Mouse (Mus musculus) midbrain, embryonic 12.5 days (tissue): ENCODE results near the gene Nkain2. TPM values are rescaled to one million over a fixed set of nuclear protein-coding genes. Genes with fewer than 3 reads are reported as not detected.
A peak's percentile ranks its signal among the peaks of the same experiment; 100 is the strongest.
"Not testable (repeated sequence)": the region's sequence is repeated elsewhere in the genome, so short reads cannot be mapped to it uniquely, and the experiment has no call there.

Experiments
- ATAC-seq: fragments of 200-750 bp; cut with Nextera tagmentation; 2 replicates; pipeline ENCODE4 v1.8.0; 2017; ENCODE audit warnings: low read depth, moderate TSS enrichment, moderate library complexity; ENCODE audit not compliant: low FRiP score
- H3K27ac ChIP-seq: fragments of 300-500 bp; sonication (generic); replicated peaks from 2 replicates; pipeline ENCODE4 v1.5.1; 2016; ENCODE audit warnings: mild to moderate bottlenecking
- H3K27me3 ChIP-seq: fragments of 300-500 bp; sonication (generic); 2 replicates; pipeline ENCODE4 v1.6.1; 2016; ENCODE audit warnings: mild to moderate bottlenecking
- H3K36me3 ChIP-seq: fragments of 300-500 bp; sonication (generic); 2 replicates; pipeline ENCODE4 v1.6.1; 2016
- H3K4me1 ChIP-seq: fragments of 300-500 bp; sonication (generic); 2 replicates; pipeline ENCODE4 v1.6.1; 2016
- H3K4me2 ChIP-seq: fragments of 300-500 bp; sonication (generic); replicated peaks from 2 replicates; pipeline ENCODE4 v1.6.1; 2016; ENCODE audit warnings: mild to moderate bottlenecking, moderate library complexity
- H3K4me3 ChIP-seq: fragments of 300-500 bp; sonication (generic); 2 replicates; pipeline ENCODE4 v1.5.1; 2016; ENCODE audit warnings: mild to moderate bottlenecking
- H3K9ac ChIP-seq: fragments of 300-500 bp; sonication (generic); replicated peaks from 2 replicates; pipeline ENCODE4 v1.6.1; 2016; ENCODE audit warnings: mild to moderate bottlenecking, moderate library complexity
- H3K9me3 ChIP-seq: fragments of 300-500 bp; sonication (generic); 2 replicates; pipeline ENCODE4 v1.6.1; 2016; ENCODE audit warnings: mild to moderate bottlenecking
- WGBS: fragments of 180-500 bp; shearing (Covaris S2); methylation state at CpG from one replicate; pipeline ENCODE4 v1.1.7; 2016; 5-methylcytosine and 5-hydroxymethylcytosine counted together
- polyA plus RNA-seq: library from polyadenylated mRNA; unstranded; fragments of >200 nt; fragmentation: Nextera tagmentation; extraction: Ambion mirVana; gene quantifications from 2 replicates; pipeline ENCODE4 v1.2.1, GENCODE M21; 2016

Gene Nkain2
- polyA plus RNA-seq, 1 experiment from 2014 or later: 3.3 TPM

DNA sequence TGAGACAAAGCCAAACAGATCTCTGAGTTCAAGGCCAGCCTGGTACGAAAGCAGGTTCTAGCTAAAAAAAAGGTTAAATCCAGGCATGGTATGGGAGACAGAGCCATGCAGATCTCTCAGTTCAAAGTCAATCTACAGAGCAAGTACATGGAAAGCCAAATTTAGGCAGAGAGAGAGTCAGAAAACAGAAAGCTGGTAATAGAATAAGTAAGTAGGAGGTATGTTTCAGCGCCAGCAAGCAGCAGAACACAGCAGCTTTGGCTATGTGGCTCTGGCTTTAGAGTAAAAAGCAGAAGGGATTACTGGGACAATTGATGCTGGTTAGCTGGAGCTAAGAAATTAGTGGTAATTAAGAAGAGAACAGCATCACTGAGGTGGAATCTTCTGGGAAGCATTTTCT is 151.3 kb downstream of the Nkain2 start:
- no peaks in the 10 kb centered on the region for H3K36me3 ChIP-seq
- H3K4me3 ChIP-seq: no peak overlapping the region
- no peaks in the 10 kb centered on the region for H3K27me3 ChIP-seq
- H3K9ac ChIP-seq: no peak overlapping the region
- 87% methylated on average over 2 of the region's 2 CpGs for WGBS
- no peak overlapping the region for H3K4me2 ChIP-seq
- no peak overlapping the region for H3K27ac ChIP-seq
- ATAC-seq: no peak
- H3K4me1 ChIP-seq: no peaks in the 10 kb centered on the region
- H3K9me3 ChIP-seq: no peaks in the 10 kb centered on the region

DNA sequence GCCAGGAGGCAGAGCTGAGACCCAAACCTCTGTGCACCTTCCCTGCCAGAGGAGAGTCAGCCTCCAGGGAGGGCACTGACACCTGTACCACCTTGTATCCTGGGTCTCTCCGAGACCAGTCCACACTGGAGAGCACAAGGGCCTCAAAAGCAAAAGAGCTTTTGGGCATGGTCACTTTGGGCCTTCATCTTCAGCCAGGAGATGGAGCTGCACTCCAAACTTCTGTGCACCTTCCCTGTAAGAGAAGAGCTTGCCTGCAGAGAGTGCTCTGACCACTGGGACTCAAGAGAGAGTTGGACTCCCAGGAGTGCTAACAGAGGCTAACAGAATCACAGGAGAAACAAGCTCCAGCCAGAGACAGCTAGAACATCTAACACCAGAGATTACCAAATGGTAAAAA is 183.7 kb downstream of the Nkain2 start:
- H3K4me2 ChIP-seq, H3K36me3 ChIP-seq, H3K9me3 ChIP-seq, H3K27ac ChIP-seq, ATAC-seq, H3K4me1 ChIP-seq, H3K27me3 ChIP-seq, H3K4me3 ChIP-seq, H3K9ac ChIP-seq: not testable (repeated sequence)
- WGBS: 59% methylated on average over 1 of the region's 1 CpGs

DNA sequence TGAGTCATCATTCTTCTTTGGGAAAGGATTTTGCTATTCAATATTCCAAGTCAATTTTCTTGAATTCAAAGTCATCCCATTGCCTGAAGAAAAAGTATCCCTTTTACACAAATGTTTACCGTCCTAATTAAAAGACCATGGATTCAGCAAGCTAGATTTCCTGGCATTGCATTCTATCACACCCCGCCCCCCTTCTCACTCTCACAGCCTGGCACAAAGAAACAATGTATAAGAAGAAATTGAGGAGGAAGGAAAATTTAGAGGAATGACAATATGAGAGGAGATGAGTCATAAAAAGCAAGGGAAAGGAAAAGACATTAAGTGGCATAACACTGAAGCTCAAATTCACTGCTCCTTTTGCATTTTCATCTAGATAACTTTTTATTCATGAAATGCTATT is 193.6 kb downstream of the Nkain2 start:
- Histone ChIP-seq H3K9me3 (no peaks in the 10 kb centered on the region), H3K27ac (no peak overlapping the region), H3K9ac (no peak overlapping the region), H3K36me3 (no peaks in the 10 kb centered on the region), H3K4me2 (no peak overlapping the region), H3K4me3 (no peak overlapping the region), H3K27me3 (no peaks in the 10 kb centered on the region), H3K4me1 (no peaks in the 10 kb centered on the region)
- ATAC-seq: no peak
- WGBS: 88% methylated on average over 2 of the region's 2 CpGs

DNA sequence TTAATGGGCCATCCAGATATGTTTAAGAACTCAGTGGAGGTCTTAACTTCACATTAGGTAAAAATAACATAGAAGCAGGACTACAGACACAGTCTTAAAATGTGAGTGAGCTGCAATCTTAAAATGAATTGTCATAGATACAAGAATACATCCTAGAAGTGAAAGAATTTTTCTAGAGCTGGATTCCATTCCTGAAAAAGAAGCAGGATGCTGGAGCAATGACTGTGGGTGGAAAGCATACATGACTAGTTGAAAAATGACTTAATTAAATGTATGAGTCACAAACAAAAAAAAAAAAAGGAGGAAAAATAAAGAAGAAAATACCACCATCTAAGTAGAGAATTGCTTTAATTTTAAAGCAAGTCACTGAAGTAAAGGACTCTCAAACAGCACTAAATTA is 205.7 kb downstream of the Nkain2 start:
- H3K27ac ChIP-seq: no peak overlapping the region
- H3K9me3 ChIP-seq: no peaks in the 10 kb centered on the region
- H3K4me3 ChIP-seq: no peak overlapping the region
- no peak for ATAC-seq
- no peaks in the 10 kb centered on the region for H3K36me3 ChIP-seq
- no peaks in the 10 kb centered on the region for H3K4me1 ChIP-seq
- no peak overlapping the region for H3K9ac ChIP-seq
- H3K4me2 ChIP-seq: no peak overlapping the region
- no peaks in the 10 kb centered on the region for H3K27me3 ChIP-seq

DNA sequence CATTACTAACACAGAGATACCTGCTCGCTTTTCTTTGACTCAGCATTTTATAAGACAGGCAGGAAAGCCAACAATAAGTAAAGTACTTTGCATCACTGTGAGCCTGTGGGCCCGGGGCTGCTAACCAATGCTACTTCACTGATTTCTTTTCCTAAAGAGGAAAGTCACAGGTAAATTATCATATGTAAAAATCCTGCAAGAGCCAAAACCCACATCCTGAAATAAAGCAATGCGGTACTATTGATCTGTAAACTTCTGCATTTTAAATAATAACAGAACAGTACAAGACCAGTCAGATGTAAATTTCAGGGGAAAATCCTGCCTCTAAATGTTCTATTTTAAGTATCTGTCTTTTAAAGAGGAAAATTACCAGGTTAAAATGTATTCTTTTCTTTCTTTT is 250.0 kb downstream of the Nkain2 start:
- no peaks in the 10 kb centered on the region for H3K9me3 ChIP-seq
- no peak overlapping the region for H3K4me3 ChIP-seq
- H3K27me3 ChIP-seq: no peaks in the 10 kb centered on the region
- H3K4me1 ChIP-seq: no peaks in the 10 kb centered on the region
- WGBS: 70% methylated on average over 3 of the region's 3 CpGs
- ATAC-seq: no peak
- no peak overlapping the region for H3K4me2 ChIP-seq
- H3K9ac ChIP-seq: no peak overlapping the region
- no peaks in the 10 kb centered on the region for H3K36me3 ChIP-seq
- H3K27ac ChIP-seq: no peak overlapping the region

DNA sequence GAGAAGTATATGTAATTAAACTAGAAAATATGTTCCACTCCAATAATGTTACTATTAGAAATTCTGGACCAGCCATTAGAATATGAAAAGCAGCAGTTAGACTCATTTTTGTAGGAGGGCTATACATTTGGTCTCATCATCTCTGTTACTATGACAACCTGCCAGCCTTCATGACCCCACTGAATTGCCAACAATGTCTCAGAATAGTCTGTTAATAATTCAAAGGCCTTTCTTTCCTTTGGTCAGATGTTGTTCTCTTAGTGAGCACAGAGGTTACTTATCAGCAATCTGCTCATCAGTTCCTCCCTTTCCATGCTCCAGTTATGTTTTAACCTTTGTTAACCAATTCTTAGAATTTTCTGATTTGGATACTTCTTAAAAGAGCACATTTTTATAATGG is 251.1 kb downstream of the Nkain2 start:
- Histone ChIP-seq H3K4me3 (no peak overlapping the region), H3K4me1 (no peaks in the 10 kb centered on the region), H3K36me3 (no peaks in the 10 kb centered on the region), H3K9ac (no peak overlapping the region), H3K9me3 (no peaks in the 10 kb centered on the region), H3K27me3 (no peaks in the 10 kb centered on the region), H3K27ac (no peak overlapping the region), H3K4me2 (no peak overlapping the region)
- ATAC-seq: peak; percentile 70

DNA sequence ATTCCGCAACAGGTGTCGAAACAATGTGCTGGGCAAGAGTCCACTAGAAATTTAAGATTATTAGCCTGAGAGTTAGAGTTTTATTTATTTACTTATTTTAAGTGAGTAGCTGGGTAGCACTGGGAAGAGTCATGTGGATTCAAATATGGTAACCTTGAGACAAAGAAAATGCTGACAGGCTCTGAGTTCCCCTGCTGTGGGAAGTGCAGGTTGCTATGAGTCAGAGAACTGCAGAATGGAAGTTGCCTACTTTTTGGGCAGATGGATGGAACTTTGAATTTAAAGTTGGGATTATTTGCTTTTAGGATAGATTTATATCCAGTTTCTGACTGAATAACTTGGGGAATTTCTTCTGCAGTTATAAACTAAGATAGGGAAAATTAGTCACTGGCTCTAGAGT is 259.2 kb downstream of the Nkain2 start:
- Histone ChIP-seq H3K9ac (no peak overlapping the region), H3K27me3 (no peaks in the 10 kb centered on the region), H3K36me3 (no peaks in the 10 kb centered on the region), H3K9me3 (no peaks in the 10 kb centered on the region), H3K4me1 (no peaks in the 10 kb centered on the region), H3K4me3 (no peak overlapping the region), H3K27ac (no peak overlapping the region), H3K4me2 (no peak overlapping the region)
- ATAC-seq: no peak
- WGBS: 98% methylated on average over 2 of the region's 2 CpGs

DNA sequence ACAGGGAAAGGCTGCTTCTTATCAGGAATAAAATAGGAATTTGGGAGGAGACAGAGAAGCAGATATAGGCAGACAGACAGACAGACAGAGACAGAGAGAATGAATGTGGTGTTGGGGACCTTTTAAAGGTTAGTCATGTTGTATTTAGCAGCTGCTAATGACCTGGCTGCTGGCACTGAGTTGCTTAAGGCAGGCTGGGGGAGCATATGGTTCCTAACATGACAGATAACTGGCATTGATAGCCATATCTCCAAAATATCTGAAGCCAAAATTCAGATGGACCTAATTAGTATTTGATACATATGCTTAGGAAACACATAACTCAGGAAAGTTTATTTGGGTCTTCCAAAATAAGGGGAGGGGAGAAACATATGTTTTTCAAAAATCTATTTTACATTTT is 285.8 kb downstream of the Nkain2 start:
- H3K9me3 ChIP-seq: no peaks in the 10 kb centered on the region
- H3K27me3 ChIP-seq: no peaks in the 10 kb centered on the region
- ATAC-seq: no peak
- H3K27ac ChIP-seq: no peak overlapping the region
- H3K4me2 ChIP-seq: no peak overlapping the region
- no peak overlapping the region for H3K4me3 ChIP-seq
- no peaks in the 10 kb centered on the region for H3K36me3 ChIP-seq
- H3K4me1 ChIP-seq: no peaks in the 10 kb centered on the region
- no peak overlapping the region for H3K9ac ChIP-seq

DNA sequence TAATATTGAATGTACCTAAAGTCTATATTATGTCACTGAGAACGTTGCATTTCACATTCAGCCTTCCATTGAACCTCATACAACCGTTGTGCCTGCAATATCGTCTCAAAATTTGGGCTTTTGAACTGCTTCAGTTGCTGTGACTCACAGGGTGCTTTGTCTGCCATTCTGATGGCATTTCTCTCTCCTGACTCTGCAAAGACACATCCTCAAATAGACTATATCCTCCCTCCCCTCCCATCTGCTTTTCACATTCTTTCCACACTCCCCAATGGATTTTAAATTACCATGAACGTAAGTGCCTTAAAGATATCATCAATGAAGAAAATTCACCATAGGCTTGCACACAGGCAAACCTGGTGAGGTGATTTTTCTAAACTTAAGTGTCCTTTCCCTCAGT is 287.5 kb downstream of the Nkain2 start:
- H3K9me3 ChIP-seq: no peaks in the 10 kb centered on the region
- H3K4me2 ChIP-seq: no peak overlapping the region
- no peak for ATAC-seq
- no peaks in the 10 kb centered on the region for H3K36me3 ChIP-seq
- H3K27me3 ChIP-seq: no peaks in the 10 kb centered on the region
- H3K4me3 ChIP-seq: no peak overlapping the region
- H3K4me1 ChIP-seq: no peaks in the 10 kb centered on the region
- no peak overlapping the region for H3K27ac ChIP-seq
- no peak overlapping the region for H3K9ac ChIP-seq
- 83% methylated on average over 4 of the region's 4 CpGs for WGBS

DNA sequence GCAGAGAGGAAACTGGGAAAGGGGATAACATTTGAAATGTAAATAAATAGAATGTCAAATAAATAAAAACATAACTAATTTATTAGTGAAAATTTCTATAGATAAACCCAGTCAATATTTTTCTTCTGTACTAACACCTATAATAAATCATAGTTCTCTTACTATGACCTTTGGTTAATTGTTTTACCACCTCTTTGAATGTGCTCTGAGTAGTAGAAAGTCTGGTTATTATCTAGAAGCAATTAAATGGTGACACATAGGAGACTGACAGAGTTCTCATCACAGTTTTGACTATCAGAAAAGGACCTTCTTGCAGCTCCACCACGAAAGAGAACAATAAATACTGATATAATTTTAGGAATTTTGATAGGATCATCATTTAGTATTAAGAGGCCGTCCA is 295.3 kb downstream of the Nkain2 start:
- no peaks in the 10 kb centered on the region for H3K27me3 ChIP-seq
- H3K4me1 ChIP-seq: no peaks in the 10 kb centered on the region
- ATAC-seq: no peak
- no peak overlapping the region for H3K4me3 ChIP-seq
- H3K27ac ChIP-seq: no peak overlapping the region
- H3K4me2 ChIP-seq: no peak overlapping the region
- 79% methylated on average over 2 of the region's 2 CpGs for WGBS
- H3K36me3 ChIP-seq: no peaks in the 10 kb centered on the region
- no peaks in the 10 kb centered on the region for H3K9me3 ChIP-seq
- H3K9ac ChIP-seq: no peak overlapping the region

DNA sequence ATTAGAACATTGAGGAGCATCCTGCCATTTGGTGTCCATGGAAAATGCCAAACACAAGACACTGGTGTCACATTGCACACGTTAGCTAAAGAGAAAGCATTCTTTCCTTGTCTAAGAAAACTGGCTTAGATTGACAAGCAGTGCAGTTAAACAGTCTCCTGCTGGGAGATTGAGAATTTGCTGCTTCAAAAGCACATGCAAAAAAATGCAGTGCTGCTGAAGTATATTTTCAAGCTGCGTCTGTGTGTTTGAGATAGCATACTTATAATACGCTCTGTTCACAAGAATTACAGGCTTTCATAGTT is 313.0 kb downstream of the Nkain2 start:
- H3K9me3 ChIP-seq: no peaks in the 10 kb centered on the region
- no peak overlapping the region for H3K9ac ChIP-seq
- ATAC-seq: peak; percentile 47; the same call in 1 of the 2 replicates
- H3K4me3 ChIP-seq: no peak overlapping the region
- peaks cover 3% of the 10 kb centered on the region; the same call in 1 of the 2 replicates for H3K4me1 ChIP-seq
- H3K36me3 ChIP-seq: no peaks in the 10 kb centered on the region
- no peaks in the 10 kb centered on the region for H3K27me3 ChIP-seq
- H3K27ac ChIP-seq: no peak overlapping the region
- 19% methylated on average over 3 of the region's 3 CpGs for WGBS
- H3K4me2 ChIP-seq: no peak overlapping the region

DNA sequence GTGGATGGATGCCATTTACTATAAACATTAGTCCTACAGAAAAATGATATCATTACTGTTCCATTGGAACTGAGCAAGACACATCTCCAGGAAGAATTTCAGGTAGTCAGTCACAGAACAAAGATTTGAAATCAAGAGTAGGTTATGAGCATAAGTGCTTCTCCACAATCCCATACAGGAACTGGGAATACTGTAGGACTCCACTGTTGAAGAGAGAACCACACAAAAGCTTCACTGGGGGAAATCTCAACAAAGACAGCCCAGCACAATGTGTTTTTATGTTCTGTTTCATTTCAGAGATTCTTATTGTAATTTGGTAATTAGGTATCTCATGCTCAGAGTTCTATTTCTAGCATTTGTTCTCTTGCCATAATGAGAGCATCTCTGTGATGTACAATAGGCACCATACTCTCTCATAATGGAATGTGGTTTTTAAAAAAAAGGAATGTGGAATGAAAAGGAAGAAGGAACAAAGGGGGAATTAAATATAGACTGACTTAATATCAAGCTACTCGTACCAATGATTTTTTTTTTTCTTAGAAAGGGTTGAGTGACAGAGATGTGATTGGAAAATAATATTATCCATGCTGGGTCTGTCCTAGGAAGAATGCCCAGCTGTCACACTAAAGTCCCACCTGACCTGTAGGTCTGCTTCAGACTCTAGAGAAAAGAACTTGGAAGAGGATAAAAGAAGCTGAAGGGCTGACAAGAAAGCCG is 313.5 kb downstream of the Nkain2 start:
- peak; percentile 74 for ATAC-seq
- no peaks in the 10 kb centered on the region for H3K9me3 ChIP-seq
- H3K27ac ChIP-seq: no peak overlapping the region
- no peak overlapping the region for H3K4me3 ChIP-seq
- no peak overlapping the region for H3K4me2 ChIP-seq
- H3K27me3 ChIP-seq: no peaks in the 10 kb centered on the region
- H3K36me3 ChIP-seq: no peaks in the 10 kb centered on the region
- WGBS: 17% methylated on average over 2 of the region's 2 CpGs
- no peak overlapping the region for H3K9ac ChIP-seq
- H3K4me1 ChIP-seq: peaks cover 3% of the 10 kb centered on the region; the same call in 1 of the 2 replicates

DNA sequence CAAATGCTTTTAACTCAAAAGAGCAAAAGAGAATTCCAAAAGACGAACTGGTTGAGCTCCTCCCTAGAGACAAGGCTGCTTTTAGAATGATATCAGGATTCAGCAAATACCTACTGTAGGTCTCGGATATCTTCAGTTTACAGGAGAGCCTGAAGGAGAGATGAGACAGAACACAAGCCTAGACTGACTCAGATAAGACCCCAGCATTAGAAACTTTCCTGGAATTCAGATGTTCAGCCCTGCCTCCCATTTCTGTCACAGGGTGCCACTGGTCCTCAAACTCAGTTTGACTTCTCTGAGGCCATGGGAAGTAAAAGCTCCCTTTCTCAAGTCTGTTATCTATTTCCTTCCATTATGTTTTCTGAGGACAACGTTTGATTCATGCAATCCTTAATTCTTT is 332.6 kb downstream of the Nkain2 start:
- no peak for ATAC-seq
- Histone ChIP-seq H3K9me3 (no peaks in the 10 kb centered on the region), H3K4me1 (no peaks in the 10 kb centered on the region), H3K9ac (no peak overlapping the region), H3K36me3 (no peaks in the 10 kb centered on the region), H3K4me3 (no peak overlapping the region), H3K4me2 (no peak overlapping the region), H3K27me3 (no peaks in the 10 kb centered on the region), H3K27ac (no peak overlapping the region)
- 78% methylated on average over 3 of the region's 3 CpGs for WGBS
